Mouse (Mus musculus) heart, adult 2 months (tissue): ENCODE data around the gene Rabepk. TPM values are rescaled to one million over a fixed set of nuclear protein-coding genes. Genes with fewer than 3 reads are reported as not detected.
"Not testable (repeated sequence)": the region's sequence is repeated elsewhere in the genome, so short reads cannot be mapped to it uniquely, and the experiment has no call there.

Source experiments
- DNase-seq, 2 experiments: peaks; one replicate each; pipeline ENCODE4 v3.0.0; 2021
- H3K27ac ChIP-seq: fragments of 200-600 bp; 2 replicates; pipeline ENCODE4 v1.8.1; 2022
- H3K27me3 ChIP-seq: fragments of 200-500 bp; 2 replicates; pipeline ENCODE4 v1.6.1; 2012; ENCODE audit warnings: mild to moderate bottlenecking, low read length, inconsistent platforms, mixed read lengths; ENCODE audit not compliant: control insufficient read depth, insufficient read depth
- H3K36me3 ChIP-seq: fragments of 200-500 bp; 2 replicates; pipeline ENCODE4 v1.6.1; 2012; ENCODE audit warnings: low read length, inconsistent platforms; ENCODE audit not compliant: control insufficient read depth, insufficient read depth
- H3K4me1 ChIP-seq: fragments of 200-500 bp; 2 replicates; pipeline ENCODE4 v1.6.1; 2011; ENCODE audit warnings: low read length; ENCODE audit not compliant: control insufficient read depth, insufficient read depth
- H3K4me3 ChIP-seq: fragments of 200-600 bp; 2 replicates; pipeline ENCODE4 v1.8.1; 2022
- H3K79me2 ChIP-seq: fragments of 200-500 bp; replicated peaks from 2 replicates; pipeline ENCODE4 v1.6.1; 2012; ENCODE audit warnings: mild to moderate bottlenecking, inconsistent platforms, low read length, moderate library complexity, mixed read lengths; ENCODE audit not compliant: control insufficient read depth, insufficient read depth
- H3K9ac ChIP-seq: fragments of 200-500 bp; 2 replicates; pipeline ENCODE4 v1.6.1; 2012; ENCODE audit warnings: low read depth, mild to moderate bottlenecking, control low read depth, inconsistent platforms, low read length, mixed read lengths
- CTCF ChIP-seq: fragments of 200-600 bp; IDR thresholded peaks from 2 replicates; pipeline ENCODE4 v1.8.1; 2022; ENCODE audit warnings: antibody characterized with exemption, mild to moderate bottlenecking, moderate library complexity
- EP300 ChIP-seq: fragments of 200-500 bp; IDR thresholded peaks from 2 replicates; pipeline ENCODE4 v1.6.1; 2011; ENCODE audit warnings: low read depth, low read length, control low read depth; ENCODE audit not compliant: insufficient read depth
- POLR2A ChIP-seq: fragments of 200-500 bp; IDR thresholded peaks from 2 replicates; pipeline ENCODE4 v1.6.1; 2011; ENCODE audit warnings: mild to moderate bottlenecking, low read depth, low read length, control low read depth; ENCODE audit not compliant: insufficient read depth
- WGBS: fragments of 180-500 bp; shearing (Covaris S2); methylation state at CpG from one replicate; pipeline ENCODE4 v1.1.7; 2018; 5-methylcytosine and 5-hydroxymethylcytosine counted together
- intact Hi-C: fragments of 180-260 bp; cut with DNase I; formaldehyde crosslinking; loops from one replicate; pipeline ENCODE4 v1.15.1; 2025
- polyA plus RNA-seq: library from polyadenylated mRNA; depleted of rRNA; stranded (reverse); fragments of >200 nt; gene quantifications from 2 replicates; pipeline ENCODE4 v1.2.3, GENCODE M21; 2012
- total RNA-seq, 2 experiments: library from RNA; stranded (reverse); gene quantifications; 2 replicates each; pipeline ENCODE4 v1.2.3; 2021

Gene Rabepk
- total and polyA plus RNA-seq, 3 experiments: 12.1 to 19.3 (median 13.3) TPM

GRCm38 (mm10) chr2:34809568-34809967 is 9.9 kb upstream of the Rabepk start:
- Histone ChIP-seq H3K27ac (no peak overlapping the region), H3K9ac (no peak overlapping the region), H3K27me3 (no peaks in the 10 kb centered on the region), H3K4me1 (peaks cover 3% of the 10 kb centered on the region; the same call in 1 of the 2 replicates), H3K36me3 (peaks cover 51% of the 10 kb centered on the region), H3K79me2 (peaks cover 6% of the 10 kb centered on the region; the same call in 1 of the 2 replicates), H3K4me3 (no peak overlapping the region)
- TF ChIP-seq POLR2A (no peak), EP300 (no peak), CTCF (no peak)
- DNase-seq: no peak
- 84% methylated on average over 1 of the region's 1 CpGs for WGBS
- intact Hi-C loops: loop anchor here (5.0 kb wide), 1 partner anchor 63 kb away; the partner anchor contains the start of genes Cutal and Psmd5

GRCm38 (mm10) chr2:34808057-34808456 is 8.3 kb upstream of the Rabepk start:
- TF ChIP-seq EP300 (no peak), POLR2A (no peak), CTCF (no peak)
- no peaks in the 10 kb centered on the region for H3K27me3 ChIP-seq
- H3K79me2 ChIP-seq: peaks cover 11% of the 10 kb centered on the region
- DNase-seq: no peak
- intact Hi-C loops: loop anchor here (5.0 kb wide), 1 partner anchor 64 kb away; the partner anchor contains the start of genes Cutal and Psmd5
- H3K9ac ChIP-seq: no peak overlapping the region
- WGBS: 62% methylated on average over 2 of the region's 2 CpGs
- no peak overlapping the region for H3K4me3 ChIP-seq
- no peak overlapping the region for H3K27ac ChIP-seq
- peaks cover 10% of the 10 kb centered on the region for H3K4me1 ChIP-seq
- peaks cover 54% of the 10 kb centered on the region for H3K36me3 ChIP-seq

GRCm38 (mm10) chr2:34805364-34805950 is 5.7 kb upstream of the Rabepk start:
- Histone ChIP-seq H3K36me3 (peaks cover 45% of the 10 kb centered on the region), H3K79me2 (peaks cover 9% of the 10 kb centered on the region), H3K4me1 (peaks cover 10% of the 10 kb centered on the region), H3K27ac (no peak overlapping the region; the same call in 1 of the 2 replicates), H3K9ac (no peak overlapping the region), H3K4me3 (no peak overlapping the region), H3K27me3 (no peaks in the 10 kb centered on the region)
- no peak for DNase-seq
- intact Hi-C loops: loop anchor here (5.0 kb wide), 1 partner anchor 67 kb away; the partner anchor contains the start of genes Cutal and Psmd5
- 75% methylated on average over 10 of the region's 10 CpGs for WGBS
- TF ChIP-seq CTCF: no peak
- no peak for TF ChIP-seq EP300
- TF ChIP-seq POLR2A: no peak

- no peak overlapping the region for H3K4me3 ChIP-seq
- no peak for TF ChIP-seq CTCF
- no peak for TF ChIP-seq POLR2A
- TF ChIP-seq EP300: no peak
- peak overlapping the region; percentile 38 for H3K27ac ChIP-seq
- no peak overlapping the region for H3K9ac ChIP-seq
- H3K36me3 ChIP-seq: peaks cover 47% of the 10 kb centered on the region
- no peak for DNase-seq
- peaks cover 9% of the 10 kb centered on the region for H3K79me2 ChIP-seq
- intact Hi-C loops: loop anchor here (5.0 kb wide), 1 partner anchor 67 kb away; the partner anchor contains the start of genes Cutal and Psmd5
- peaks cover 12% of the 10 kb centered on the region for H3K4me1 ChIP-seq
- H3K27me3 ChIP-seq: no peaks in the 10 kb centered on the region
- WGBS: 22% methylated on average over 1 of the region's 1 CpGs
Measured at GRCm38 (mm10) chr2:34804815-34805214, 5.1 kb upstream of the Rabepk start.

- intact Hi-C loops: no loop called here
- 97% methylated on average over 2 of the region's 2 CpGs for WGBS
- no peak overlapping the region for H3K9ac ChIP-seq
- TF ChIP-seq CTCF (no peak), POLR2A (no peak), EP300 (no peak)
- no peaks in the 10 kb centered on the region for H3K27me3 ChIP-seq
- H3K79me2 ChIP-seq: peaks cover 9% of the 10 kb centered on the region
- no peak overlapping the region; the same call in 1 of the 2 replicates for H3K27ac ChIP-seq
- DNase-seq: no peak
- no peak overlapping the region for H3K4me3 ChIP-seq
- peaks cover 12% of the 10 kb centered on the region for H3K4me1 ChIP-seq
- peaks cover 42% of the 10 kb centered on the region for H3K36me3 ChIP-seq
Measured at GRCm38 (mm10) chr2:34804172-34804571, 4.5 kb upstream of the Rabepk start.

GRCm38 (mm10) chr2:34803746-34804145 is 4.0 kb upstream of the Rabepk start:
- Histone ChIP-seq H3K4me1 (peaks cover 12% of the 10 kb centered on the region), H3K36me3 (peaks cover 42% of the 10 kb centered on the region), H3K79me2 (peaks cover 8% of the 10 kb centered on the region), H3K27ac (no peak overlapping the region; the same call in 1 of the 2 replicates), H3K27me3 (no peaks in the 10 kb centered on the region), H3K4me3 (peak overlapping the region; percentile 68; the same call in 1 of the 2 replicates), H3K9ac (no peak overlapping the region)
- WGBS: 66% methylated on average over 3 of the region's 3 CpGs
- DNase-seq: no peak
- intact Hi-C loops: no loop called here
- TF ChIP-seq EP300: no peak
- TF ChIP-seq CTCF: no peak
- TF ChIP-seq POLR2A: no peak

GRCm38 (mm10) chr2:34802565-34803245 is 3.0 kb upstream of the Rabepk start:
- H3K4me1 ChIP-seq: peaks cover 12% of the 10 kb centered on the region
- peak overlapping the region; percentile 68 for H3K4me3 ChIP-seq
- H3K36me3 ChIP-seq: peaks cover 35% of the 10 kb centered on the region
- intact Hi-C loops: loop anchor here (1.0 kb wide), 1 partner anchor 24 kb away; the partner anchor contains the start of gene Fbxw2
- WGBS: under 1% methylated on average over 32 of the region's 32 CpGs
- peak overlapping the region; percentile 75 for H3K9ac ChIP-seq
- not testable (repeated sequence) for DNase-seq, H3K79me2 ChIP-seq, H3K27me3 ChIP-seq
- peak overlapping the region; percentile 90 for H3K27ac ChIP-seq
